Mouse (Mus musculus) lung, adult 2 months (tissue): ENCODE measurements around the gene Mtf2.

Experiments used
- CTCF ChIP-seq: fragments of 200-500 bp; IDR thresholded peaks from 2 replicates; pipeline ENCODE4 v1.5.1; 2011; ENCODE audit warnings: mild to moderate bottlenecking, low read length, control low read depth; ENCODE audit not compliant: insufficient read depth
- POLR2A ChIP-seq: fragments of 200-500 bp; IDR thresholded peaks from 2 replicates; pipeline ENCODE4 v1.6.1; 2011; ENCODE audit warnings: low read depth, mild to moderate bottlenecking, control low read depth, low read length, borderline replicate concordance; ENCODE audit errors: extremely low read depth

GRCm38 (mm10) chr5:108043908-108044307 lies 21.6 kb upstream of the Mtf2 start:
- TF ChIP-seq CTCF, result no peak
- TF ChIP-seq POLR2A, result no peak
